Mouse (Mus musculus): Measurements from ENCODE around the gene Gm20509.

DNA sequence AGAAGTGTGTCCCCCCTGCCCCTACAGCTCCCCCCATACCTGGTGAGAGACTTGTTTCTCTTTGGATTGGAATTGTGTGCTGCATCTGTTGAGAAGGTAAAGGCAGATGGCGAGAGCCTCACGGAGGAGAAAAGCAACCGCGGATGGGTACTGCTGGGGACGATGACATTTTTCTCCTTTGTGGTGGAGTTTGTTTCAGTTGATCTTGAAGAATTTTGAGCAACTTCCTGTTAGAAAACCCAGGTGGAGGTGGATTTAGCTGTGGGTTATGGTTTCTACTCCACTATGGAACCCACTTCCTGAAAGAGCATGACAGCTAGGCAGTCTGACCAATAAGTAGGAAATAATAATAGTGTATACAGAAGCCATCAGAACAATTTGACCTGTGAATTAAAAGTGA, 29.1 kb upstream of the Gm20509 start:
- TF ChIP-seq CTCF (IDR thresholded peaks at IDR 0.05; ENCODE audit: borderline replicate concordance, insufficient read depth, low read depth, low read length) (no peak), POLR2A (IDR thresholded peaks at IDR 0.05; ENCODE audit: borderline replicate concordance, insufficient read depth, low read length) (no peak)

All from cerebellum, adult 2 months (tissue).